Mouse (Mus musculus) embryonic fibroblast, embryonic 13.5 days (primary cell): Measurements from ENCODE around the gene Aarsd1.

Experiments
- CTCF ChIP-seq: IDR thresholded peaks from 2 replicates; pipeline ENCODE4 v1.5.1; 2011; ENCODE audit warnings: mild to moderate bottlenecking, control low read depth, low read length, moderate library complexity, borderline replicate concordance; ENCODE audit not compliant: insufficient read depth
- POLR2A ChIP-seq: IDR thresholded peaks from 2 replicates; pipeline ENCODE4 v1.6.1; 2011; ENCODE audit warnings: low read depth, mild to moderate bottlenecking, control low read depth, low read length, moderate library complexity

- TF ChIP-seq CTCF (no peak), POLR2A (no peak)
Observed at GRCm38 (mm10) chr11:101378926-101379325, 38.5 kb downstream of the Aarsd1 start.
